Mouse (Mus musculus): ENCODE data around the gene Ncoa4. TPM values are rescaled to one million over a fixed set of nuclear protein-coding genes. Genes with fewer than 3 reads are reported as not detected.

Ncoa4 gene
- polyA plus RNA-seq, 1 experiment from 2014 or later: 93.5 TPM

Other genes starting within 250 kb of the Ncoa4 start
- gene Galnt15, start 130.9 kb upstream of the Ncoa4 start, polyA plus RNA-seq (2015; fragmentation: Nextera tagmentation; extraction: Ambion mirVana): 0.19 and 0.22 TPM in 2 replicates
- gene Oxnad1, start 74.5 kb upstream of the Ncoa4 start, polyA plus RNA-seq (2015; fragmentation: Nextera tagmentation; extraction: Ambion mirVana): 17.7 and 24.5 TPM in 2 replicates
- gene Dph3, start 74.1 kb upstream of the Ncoa4 start, polyA plus RNA-seq (2015; fragmentation: Nextera tagmentation; extraction: Ambion mirVana): 72.1 and 80.2 TPM in 2 replicates
- not detected in 2 replicates for gene Msmb, start 17.8 kb upstream of the Ncoa4 start, polyA plus RNA-seq (2015; fragmentation: Nextera tagmentation; extraction: Ambion mirVana)
- 218 and 235 TPM in 2 replicates for gene Timm23, start 42.0 kb downstream of the Ncoa4 start, polyA plus RNA-seq (2015; fragmentation: Nextera tagmentation; extraction: Ambion mirVana)
- gene Parg, start 42.1 kb downstream of the Ncoa4 start, polyA plus RNA-seq (2015; fragmentation: Nextera tagmentation; extraction: Ambion mirVana): 36.7 and 38.6 TPM in 2 replicates
- 21.8 and 24.9 TPM in 2 replicates for gene Ogdhl, start 162.2 kb downstream of the Ncoa4 start, polyA plus RNA-seq (2015; fragmentation: Nextera tagmentation; extraction: Ambion mirVana)
- 0.31 and 1.8 TPM in 2 replicates for gene 1700024G13Rik, start 228.5 kb downstream of the Ncoa4 start, polyA plus RNA-seq (2015; fragmentation: Nextera tagmentation; extraction: Ambion mirVana)

Data from hindbrain, embryonic 13.5 days (tissue).